Mouse (Mus musculus) bone marrow macrophage, adult 2 months (primary cell): Measurements from ENCODE around the gene Nfix.

Experiments used
- CTCF ChIP-seq: IDR thresholded peaks from 2 replicates; pipeline ENCODE4 v1.5.1; 2012; ENCODE audit warnings: low read depth, mild to moderate bottlenecking, low read length, moderate library complexity
- POLR2A ChIP-seq: IDR thresholded peaks from 2 replicates; pipeline ENCODE4 v1.6.1; 2012; ENCODE audit warnings: mild to moderate bottlenecking, low read depth, low read length, borderline replicate concordance

GRCm38 (mm10) chr8:84668731-84669485, 131.2 kb downstream of the Nfix start:
- TF ChIP-seq CTCF (no peak), POLR2A (no peak)
